Mouse (Mus musculus): ENCODE results near the gene Ttc9b.
A peak's percentile ranks its signal among the peaks of the same experiment; 100 is the strongest.
"Not testable (repeated sequence)": the region's sequence is repeated elsewhere in the genome, so short reads cannot be mapped to it uniquely, and the experiment has no call there.

Gene Ttc9b

GRCm38 (mm10) chr7:27653681-27654437 is at the start of gene Ttc9b:
Ttc9b (plus strand) TSS chr7:27653915.
- peak; percentile 19 for DNase-seq

GRCm38 (mm10) chr7:27604661-27605348 is 48.9 kb upstream of the Ttc9b start:
- DNase-seq = no peak

- DNase-seq = peak; percentile 79
These were observed 48.0 kb upstream of the Ttc9b start for GRCm38 (mm10) chr7:27605499-27606285.

GRCm38 (mm10) chr7:27606481-27607254 is 47.0 kb upstream of the Ttc9b start:
- DNase-seq = no peak

GRCm38 (mm10) chr7:27607580-27607979 is 46.1 kb upstream of the Ttc9b start:
- peak; percentile 70 for DNase-seq

- DNase-seq = no peak
These were observed 45.6 kb upstream of the Ttc9b start for GRCm38 (mm10) chr7:27608130-27608529.

- no peak for DNase-seq
These were observed 44.4 kb upstream of the Ttc9b start for GRCm38 (mm10) chr7:27609285-27609684.

- DNase-seq = no peak
These were observed 44.0 kb upstream of the Ttc9b start for GRCm38 (mm10) chr7:27609688-27610087.

- no peak for DNase-seq
These were observed 43.3 kb upstream of the Ttc9b start for GRCm38 (mm10) chr7:27610370-27610769.

- no peak for DNase-seq
These were observed 42.8 kb upstream of the Ttc9b start for GRCm38 (mm10) chr7:27610871-27611270.

GRCm38 (mm10) chr7:27612940-27613339 is 40.8 kb upstream of the Ttc9b start:
- no peak for DNase-seq

GRCm38 (mm10) chr7:27613751-27614499 is 39.8 kb upstream of the Ttc9b start:
- no peak for DNase-seq

- DNase-seq = no peak
These were observed 32.7 kb upstream of the Ttc9b start for GRCm38 (mm10) chr7:27621028-27621427.

- DNase-seq = no peak
These were observed 31.5 kb upstream of the Ttc9b start for GRCm38 (mm10) chr7:27622234-27622633.

- no peak for DNase-seq
These were observed 28.7 kb upstream of the Ttc9b start for GRCm38 (mm10) chr7:27624967-27625366.

GRCm38 (mm10) chr7:27627707-27628106 is 26.0 kb upstream of the Ttc9b start:
- DNase-seq = no peak

- no peak for DNase-seq
These were observed 25.5 kb upstream of the Ttc9b start for GRCm38 (mm10) chr7:27628190-27628589.

- DNase-seq = not testable (repeated sequence)
These were observed 24.9 kb upstream of the Ttc9b start for GRCm38 (mm10) chr7:27628816-27629215.

- DNase-seq = no peak
These were observed 22.3 kb upstream of the Ttc9b start for GRCm38 (mm10) chr7:27631439-27631838.

- no peak for DNase-seq
These were observed 20.5 kb upstream of the Ttc9b start for GRCm38 (mm10) chr7:27633166-27633565.

GRCm38 (mm10) chr7:27634691-27635090 is 19.0 kb upstream of the Ttc9b start:
- DNase-seq = no peak

GRCm38 (mm10) chr7:27635094-27635493 is 18.6 kb upstream of the Ttc9b start:
- not testable (repeated sequence) for DNase-seq

Data from lung, postnatal 14 days (tissue).